Mouse (Mus musculus): Measurements from ENCODE around the gene Arl3. TPM values are rescaled to one million over a fixed set of nuclear protein-coding genes. Genes with fewer than 3 reads are reported as not detected.
"Not testable (repeated sequence)": the region's sequence is repeated elsewhere in the genome, so short reads cannot be mapped to it uniquely, and the experiment has no call there.

The Arl3 gene
- polyA plus RNA-seq, 1 experiment: 1.5 TPM

GRCm38 (mm10) chr19:46598187-46598586, 25.2 kb upstream of the Arl3 start:
- Histone ChIP-seq H3K27me3 (ENCODE audit: control insufficient read depth) (no peaks in the 10 kb centered on the region), H3K9me3 (ENCODE audit: control insufficient read depth, low read length) (no peaks in the 10 kb centered on the region), H3K36me3 (ENCODE audit: control insufficient read depth) (peaks cover 2% of the 10 kb centered on the region), H3K4me3 (replicated peaks) (peak overlapping the region; percentile 95), H3K4me1 (ENCODE audit: control insufficient read depth) (peaks cover 38% of the 10 kb centered on the region)
- TF ChIP-seq TAL1 (IDR thresholded peaks at IDR 0.05; ENCODE audit: low read length) (no peak), GATA1 (IDR thresholded peaks at IDR 0.05; ENCODE audit: low read length) (no peak)

- H3K9me3 ChIP-seq (ENCODE audit: control insufficient read depth, low read length): no peaks in the 10 kb centered on the region
- H3K36me3 ChIP-seq (ENCODE audit: control insufficient read depth): peaks cover 23% of the 10 kb centered on the region
- H3K27me3 ChIP-seq (ENCODE audit: control insufficient read depth): no peaks in the 10 kb centered on the region
- peaks cover 6% of the 10 kb centered on the region for H3K4me1 ChIP-seq (ENCODE audit: control insufficient read depth)
- H3K4me3 ChIP-seq (replicated peaks): no peak overlapping the region
- no peak for TF ChIP-seq TAL1 (IDR thresholded peaks at IDR 0.05; ENCODE audit: low read length)
- no peak for TF ChIP-seq GATA1 (IDR thresholded peaks at IDR 0.05; ENCODE audit: low read length)
Observed at GRCm38 (mm10) chr19:46592751-46593439, 19.9 kb upstream of the Arl3 start.

GRCm38 (mm10) chr19:46591575-46591974, 18.6 kb upstream of the Arl3 start:
- TF ChIP-seq TAL1 (IDR thresholded peaks at IDR 0.05; ENCODE audit: low read length) (no peak), GATA1 (IDR thresholded peaks at IDR 0.05; ENCODE audit: low read length) (no peak)
- no peaks in the 10 kb centered on the region for H3K9me3 ChIP-seq (ENCODE audit: control insufficient read depth, low read length)

GRCm38 (mm10) chr19:46587823-46588508, 15.0 kb upstream of the Arl3 start:
- no peaks in the 10 kb centered on the region for H3K9me3 ChIP-seq (ENCODE audit: control insufficient read depth, low read length)
- H3K4me3 ChIP-seq (replicated peaks): no peak overlapping the region
- H3K36me3 ChIP-seq (ENCODE audit: control insufficient read depth): peaks cover 29% of the 10 kb centered on the region
- no peak for TF ChIP-seq GATA1 (IDR thresholded peaks at IDR 0.05; ENCODE audit: low read length)
- no peak for TF ChIP-seq TAL1 (IDR thresholded peaks at IDR 0.05; ENCODE audit: low read length)
- H3K4me1 ChIP-seq (ENCODE audit: control insufficient read depth): peaks cover 2% of the 10 kb centered on the region; the same call in 1 of the 2 replicates
- no peaks in the 10 kb centered on the region for H3K27me3 ChIP-seq (ENCODE audit: control insufficient read depth)

More at GRCm38 (mm10) chr19:46591575-46591974, 18.6 kb upstream of the Arl3 start:
- peaks cover 2% of the 10 kb centered on the region; the same call in 1 of the 2 replicates for H3K4me1 ChIP-seq (ENCODE audit: control insufficient read depth)
- H3K4me3 ChIP-seq (replicated peaks): no peak overlapping the region
- H3K36me3 ChIP-seq (ENCODE audit: control insufficient read depth): peaks cover 27% of the 10 kb centered on the region
- H3K27me3 ChIP-seq (ENCODE audit: control insufficient read depth): no peaks in the 10 kb centered on the region

GRCm38 (mm10) chr19:46575196-46575595, 2.2 kb upstream of the Arl3 start:
- Histone ChIP-seq H3K9me3 (ENCODE audit: control insufficient read depth, low read length) (0 out of 2 replicates have a peak, but pooled peaks cover 3% of the 10 kb centered on the region), H3K4me3 (replicated peaks) (no peak overlapping the region), H3K27me3 (ENCODE audit: control insufficient read depth) (no peaks in the 10 kb centered on the region; the same call in 1 of the 2 replicates), H3K36me3 (ENCODE audit: control insufficient read depth) (peaks cover 5% of the 10 kb centered on the region), H3K4me1 (ENCODE audit: control insufficient read depth) (peaks cover 39% of the 10 kb centered on the region)
- TF ChIP-seq TAL1 (IDR thresholded peaks at IDR 0.05; ENCODE audit: low read length) (no peak), GATA1 (IDR thresholded peaks at IDR 0.05; ENCODE audit: low read length) (no peak)

- no peaks in the 10 kb centered on the region; the same call in 1 of the 2 replicates for H3K27me3 ChIP-seq (ENCODE audit: control insufficient read depth)
- no peaks in the 10 kb centered on the region for H3K9me3 ChIP-seq (ENCODE audit: control insufficient read depth, low read length)
- TF ChIP-seq GATA1 (IDR thresholded peaks at IDR 0.05; ENCODE audit: low read length) (no peak), TAL1 (IDR thresholded peaks at IDR 0.05; ENCODE audit: low read length) (no peak)
- peaks cover 39% of the 10 kb centered on the region for H3K4me1 ChIP-seq (ENCODE audit: control insufficient read depth)
- peaks cover 2% of the 10 kb centered on the region; the same call in 1 of the 2 replicates for H3K36me3 ChIP-seq (ENCODE audit: control insufficient read depth)
- H3K4me3 ChIP-seq (replicated peaks): peak overlapping the region; percentile 85
Observed at GRCm38 (mm10) chr19:46573990-46574389, 992 bp upstream of the Arl3 start.

- Histone ChIP-seq H3K27me3 (ENCODE audit: control insufficient read depth) (no peaks in the 10 kb centered on the region; the same call in 1 of the 2 replicates), H3K36me3 (ENCODE audit: control insufficient read depth) (no peaks in the 10 kb centered on the region), H3K4me3 (replicated peaks) (peak overlapping the region; percentile 85), H3K9me3 (ENCODE audit: control insufficient read depth, low read length) (no peaks in the 10 kb centered on the region), H3K4me1 (ENCODE audit: control insufficient read depth) (peaks cover 35% of the 10 kb centered on the region)
- TF ChIP-seq GATA1 (IDR thresholded peaks at IDR 0.05; ENCODE audit: low read length) (no peak), TAL1 (IDR thresholded peaks at IDR 0.05; ENCODE audit: low read length) (no peak)
Observed at GRCm38 (mm10) chr19:46572548-46572947, 450 bp downstream of the Arl3 start.

- Histone ChIP-seq H3K9me3 (ENCODE audit: control insufficient read depth, low read length) (no peaks in the 10 kb centered on the region), H3K4me1 (ENCODE audit: control insufficient read depth) (peaks cover 35% of the 10 kb centered on the region), H3K36me3 (ENCODE audit: control insufficient read depth) (no peaks in the 10 kb centered on the region), H3K4me3 (replicated peaks) (peak overlapping the region; percentile 85), H3K27me3 (ENCODE audit: control insufficient read depth) (no peaks in the 10 kb centered on the region; the same call in 1 of the 2 replicates)
- TF ChIP-seq GATA1 (IDR thresholded peaks at IDR 0.05; ENCODE audit: low read length) (no peak), TAL1 (IDR thresholded peaks at IDR 0.05; ENCODE audit: low read length) (no peak)
Observed at GRCm38 (mm10) chr19:46571878-46572244, 1.1 kb downstream of the Arl3 start.

- peaks cover 35% of the 10 kb centered on the region for H3K4me1 ChIP-seq (ENCODE audit: control insufficient read depth)
- not testable (repeated sequence) for H3K9me3 ChIP-seq (ENCODE audit: control insufficient read depth, low read length); H3K4me3 ChIP-seq (replicated peaks); H3K36me3 ChIP-seq (ENCODE audit: control insufficient read depth); H3K27me3 ChIP-seq (ENCODE audit: control insufficient read depth)
Observed at GRCm38 (mm10) chr19:46571211-46571877, 1.7 kb downstream of the Arl3 start.

Measured in erythroblast, embryonic 14.5 days (primary cell).